Mouse (Mus musculus) adrenal gland (tissue): ENCODE data around the gene Dcaf12.

ENCODE experiments used
- intact Hi-C: fragments of 180-260 bp; cut with DNase I; formaldehyde crosslinking; loops from one replicate; pipeline ENCODE4 v1.15.1; 2025

The Dcaf12 gene

DNA sequence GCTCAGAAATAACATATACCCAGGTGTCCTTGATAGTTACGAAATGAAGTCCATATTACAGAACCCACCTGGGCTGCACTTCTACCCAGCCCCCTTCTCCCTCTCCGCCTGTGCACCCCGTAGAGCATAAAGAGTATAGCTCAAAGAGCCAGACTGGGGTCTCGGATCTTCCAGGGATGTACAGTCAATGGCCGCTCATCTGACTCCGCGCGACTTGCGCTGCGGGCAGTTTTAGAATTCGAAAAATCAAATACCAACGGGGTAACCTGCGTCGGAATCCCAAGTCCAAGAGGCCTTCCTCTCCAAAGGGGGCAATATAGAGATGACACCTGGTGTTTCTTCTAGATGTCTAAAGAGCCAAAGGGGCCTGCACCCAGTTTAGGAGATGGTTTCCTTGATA, 967 bp downstream of the Dcaf12 start:
- intact Hi-C loops: loop anchor here (2.0 to 5.0 kb wide), 2 partner anchors 35 to 79 kb away; partner anchors contain the start of gene Ubap1

DNA sequence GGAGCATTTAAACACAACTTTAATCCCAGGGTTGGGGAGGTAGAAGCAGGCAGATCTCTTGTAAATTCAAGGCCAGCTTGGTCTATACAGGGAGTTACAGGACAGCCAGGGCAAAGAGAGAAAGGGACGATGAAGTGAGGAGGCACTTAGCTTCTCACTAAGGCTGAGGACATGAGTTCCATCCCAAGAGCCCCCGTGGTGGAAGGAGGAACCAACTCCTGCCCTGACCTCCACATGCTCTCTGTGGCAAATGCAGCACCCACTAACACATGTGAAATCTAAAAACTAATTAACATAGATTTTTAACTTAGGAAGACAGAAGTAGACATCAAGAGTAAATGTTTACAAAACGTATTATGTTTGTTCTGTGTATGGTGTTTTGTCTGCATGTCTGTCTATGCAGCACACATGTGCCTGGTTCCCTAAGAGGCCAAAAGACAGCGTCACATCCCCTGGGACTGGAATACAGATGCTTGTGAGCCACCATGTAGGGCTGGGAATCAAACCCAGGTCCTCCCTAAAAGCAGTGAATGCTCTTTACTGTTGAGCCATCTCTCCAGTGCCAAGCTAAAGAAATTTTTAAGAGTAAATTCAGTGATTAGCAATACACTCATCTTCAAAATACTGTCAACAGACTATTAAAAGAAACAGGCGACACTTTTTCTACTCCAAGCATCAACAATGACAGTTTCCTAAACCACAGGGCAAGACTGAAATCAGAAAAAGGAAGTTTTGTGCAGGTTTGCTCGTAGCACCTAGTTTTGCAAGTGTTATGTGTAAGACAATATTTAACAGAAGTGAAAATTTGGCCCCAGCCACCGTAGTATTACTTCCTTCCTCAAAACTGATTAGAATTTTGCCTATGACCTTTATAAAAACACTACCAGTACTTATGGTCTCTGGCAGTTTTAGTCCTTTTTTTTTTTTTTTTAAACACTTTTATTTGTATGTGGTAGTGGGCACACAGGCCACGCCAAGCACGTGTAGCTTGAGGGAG, 3.8 kb downstream of the Dcaf12 start:
- intact Hi-C loops: loop anchor here (5.0 kb wide), 1 partner anchor 81 kb away; no protein-coding TSS in a partner anchor

DNA sequence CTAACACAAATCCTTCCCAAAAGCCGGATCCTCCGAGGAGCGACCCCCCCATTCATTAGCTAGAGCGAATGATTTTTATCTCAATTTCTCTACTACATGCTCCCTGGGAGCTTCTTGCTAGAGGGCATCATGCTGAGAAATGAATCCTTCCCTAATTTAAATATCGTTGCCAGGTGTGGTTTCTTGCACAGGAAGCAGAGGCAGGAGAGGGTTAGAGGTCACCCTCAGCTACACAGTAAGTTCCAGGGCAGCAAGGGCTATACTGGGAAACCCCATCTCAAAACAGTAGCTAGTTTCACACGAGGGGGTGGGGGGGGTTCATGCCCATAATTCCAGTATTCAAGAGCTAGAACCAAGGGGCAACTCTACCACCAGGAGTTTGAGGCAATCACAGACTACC, 7.3 kb downstream of the Dcaf12 start:
- intact Hi-C loops: no loop called here

DNA sequence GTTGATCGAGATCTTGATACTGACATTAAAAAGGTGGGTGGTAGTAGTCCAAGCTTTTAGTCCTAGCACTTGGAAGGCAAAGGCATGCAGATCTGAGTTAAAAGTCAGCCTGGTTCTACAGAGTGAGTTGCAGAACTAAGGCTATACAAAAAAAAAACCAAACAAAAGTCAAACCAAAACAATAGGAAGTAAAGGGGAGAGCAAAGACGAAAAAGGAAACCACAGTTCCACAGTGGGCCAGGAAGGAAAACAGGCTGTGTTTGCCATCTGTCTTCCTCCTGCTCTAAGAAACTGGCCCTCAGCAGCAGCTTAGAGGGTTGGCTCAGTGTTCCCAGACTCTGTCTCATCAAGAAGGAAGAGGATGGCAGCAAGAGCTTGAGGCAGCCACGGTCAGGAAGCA, 10.4 kb downstream of the Dcaf12 start:
- intact Hi-C loops: no loop called here

DNA sequence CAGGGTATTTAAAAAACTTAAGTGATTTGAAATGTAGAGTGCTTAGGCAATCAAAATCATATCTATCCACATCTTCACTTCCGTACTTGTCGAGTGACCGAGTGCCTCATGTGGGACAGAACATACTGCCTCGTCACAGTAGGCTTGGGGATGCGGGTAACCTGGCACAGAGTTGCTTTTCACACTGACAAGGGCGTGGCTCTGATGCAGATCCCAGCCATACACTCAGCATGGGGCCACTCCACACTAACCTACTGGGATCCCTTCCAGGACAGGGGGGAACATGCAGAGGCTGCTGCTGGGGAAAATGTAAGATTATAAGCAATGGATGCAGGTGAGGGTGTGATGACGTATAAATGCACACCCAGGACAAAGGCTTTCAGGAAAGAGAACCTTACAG, 11.0 kb downstream of the Dcaf12 start:
- intact Hi-C loops: no loop called here

DNA sequence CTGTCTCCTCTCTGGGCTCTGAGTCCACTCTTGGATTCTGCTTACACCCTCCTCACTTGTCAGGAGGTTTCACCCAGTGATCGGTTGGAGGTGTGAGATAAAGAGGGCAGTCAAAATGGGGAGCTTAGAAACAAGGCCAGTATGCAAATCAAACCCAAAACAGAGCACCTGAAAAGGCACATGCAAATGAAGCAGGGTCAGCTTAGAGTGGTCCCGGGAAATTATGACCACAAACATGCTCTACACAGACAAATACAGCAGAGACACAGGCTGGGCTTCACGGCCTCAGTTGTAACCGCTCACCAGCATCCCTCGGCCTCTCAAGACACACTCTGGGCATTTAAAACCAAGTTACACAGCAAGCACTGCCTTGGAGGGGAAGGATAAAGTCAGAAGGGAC, 15.7 kb downstream of the Dcaf12 start:
- intact Hi-C loops: no loop called here

DNA sequence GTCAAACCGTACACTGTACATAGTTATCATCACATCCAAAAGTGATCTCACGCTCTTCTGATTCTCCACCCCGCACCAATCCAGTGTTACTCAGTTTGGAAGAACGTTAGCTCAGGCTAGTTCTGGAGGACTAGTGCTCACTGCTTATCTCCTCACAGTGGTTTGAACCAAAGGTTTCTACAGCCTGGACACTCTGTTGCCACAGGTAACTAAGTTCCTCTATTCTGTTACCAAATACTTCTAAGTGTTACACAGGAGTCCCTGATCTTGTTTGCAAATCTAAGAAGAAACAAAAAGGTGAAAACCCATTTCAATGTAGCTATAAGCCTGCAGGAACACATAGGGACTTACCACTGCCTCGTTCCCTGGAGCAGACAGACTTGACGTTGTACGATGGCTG, 18.7 kb downstream of the Dcaf12 start:
- intact Hi-C loops: no loop called here

DNA sequence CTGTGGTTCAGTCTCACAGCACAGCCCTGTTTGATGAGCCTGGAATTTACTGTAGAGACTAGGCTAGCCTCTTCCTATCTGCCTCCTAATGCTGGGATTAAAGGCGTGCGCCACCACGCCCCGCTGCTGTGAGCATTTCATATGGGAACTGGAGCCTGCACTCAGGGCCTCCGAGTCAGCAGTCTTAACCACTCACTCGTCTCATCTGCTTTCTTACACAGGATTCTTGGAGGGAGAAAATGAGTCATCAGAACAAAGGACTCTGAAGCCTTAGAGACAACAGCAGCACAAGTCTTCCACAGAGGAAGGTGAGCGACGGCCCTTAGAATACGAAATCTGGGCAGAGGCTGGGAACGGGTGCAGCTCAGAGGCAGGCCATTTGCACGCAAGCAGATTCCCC, 19.2 kb downstream of the Dcaf12 start:
- intact Hi-C loops: no loop called here

DNA sequence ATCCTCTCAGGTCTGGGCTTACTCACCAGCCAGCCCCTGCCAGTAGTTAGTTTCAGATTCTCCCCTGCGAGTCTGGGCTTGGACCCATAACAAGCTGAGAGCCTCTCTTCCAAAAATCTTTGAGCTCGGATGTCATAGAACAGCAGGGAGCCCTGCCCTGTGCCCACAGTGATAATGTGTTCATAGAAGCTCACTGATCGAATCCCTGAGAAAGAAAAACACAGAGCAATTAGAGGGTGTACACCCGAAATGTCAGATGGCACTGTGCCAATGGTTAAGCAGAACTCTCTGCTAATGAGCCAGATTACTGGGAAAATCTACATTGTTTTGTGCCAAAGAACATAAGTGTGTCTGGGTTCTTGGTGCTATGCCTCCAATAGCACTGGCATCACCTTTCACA, 20.8 kb downstream of the Dcaf12 start:
- intact Hi-C loops: no loop called here

DNA sequence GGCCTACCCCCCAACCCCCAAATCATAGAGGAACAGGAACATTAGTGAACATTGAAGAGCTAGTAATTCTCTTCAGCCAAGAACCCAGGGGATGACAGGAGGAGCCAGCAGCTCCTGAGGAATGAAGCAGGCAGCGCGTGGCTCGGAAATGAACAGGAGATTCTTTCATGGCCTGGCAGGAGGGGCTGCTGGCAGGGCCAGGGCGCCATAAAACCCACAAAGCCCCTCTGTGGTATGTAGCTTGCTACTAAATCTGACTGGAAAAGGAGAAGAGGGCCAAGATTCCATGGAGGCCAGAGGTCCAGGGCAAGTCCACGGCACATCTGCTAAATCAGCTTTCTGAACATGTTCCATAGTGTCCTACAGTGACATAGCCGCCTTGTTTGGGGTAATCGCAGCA, 24.9 kb downstream of the Dcaf12 start:
- intact Hi-C loops: loop anchor here (5.0 kb wide), 3 partner anchors 63 to 238 kb away; no protein-coding TSS in a partner anchor

DNA sequence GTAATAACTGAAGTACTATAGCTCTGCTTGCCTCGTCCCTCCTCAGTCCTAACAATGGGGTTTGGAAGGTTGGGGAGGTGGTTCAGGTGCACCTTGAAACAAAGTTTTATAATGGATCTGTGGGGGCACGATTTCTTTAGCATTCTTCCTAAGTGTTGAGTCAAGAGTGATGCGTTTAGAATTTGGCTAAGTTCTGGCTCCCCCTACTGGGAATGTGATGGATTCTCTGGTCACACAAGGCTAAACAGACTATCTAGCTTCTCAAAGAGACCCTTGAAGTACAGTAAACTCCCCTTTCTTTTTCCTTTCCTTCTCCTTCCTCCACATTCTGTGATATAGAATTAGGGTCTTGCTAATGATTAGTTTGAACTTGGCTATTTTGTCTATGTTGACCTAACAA, 28.3 kb downstream of the Dcaf12 start:
- intact Hi-C loops: loop anchor here (5.0 kb wide), 3 partner anchors 59 to 234 kb away; no protein-coding TSS in a partner anchor

DNA sequence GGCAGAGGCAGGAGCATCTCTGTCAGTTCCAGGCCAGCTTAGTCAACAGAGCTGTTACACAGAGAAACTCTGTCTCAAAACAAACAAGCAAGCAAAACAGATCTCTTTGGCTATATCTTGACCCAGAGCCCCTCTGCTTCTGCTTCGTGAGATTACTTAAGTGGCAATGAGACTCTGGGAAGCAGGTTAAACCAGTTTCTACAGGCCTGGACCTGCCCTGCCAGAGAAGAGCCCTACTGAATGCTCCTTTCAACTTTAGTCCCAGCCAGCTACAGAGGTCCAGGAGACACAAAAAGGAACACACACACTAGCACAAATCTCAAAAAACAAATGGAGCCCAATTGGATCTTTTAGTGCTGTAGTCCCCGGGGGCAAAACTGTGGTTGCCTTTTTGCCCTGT, 30.6 kb downstream of the Dcaf12 start:
- intact Hi-C loops: no loop called here

DNA sequence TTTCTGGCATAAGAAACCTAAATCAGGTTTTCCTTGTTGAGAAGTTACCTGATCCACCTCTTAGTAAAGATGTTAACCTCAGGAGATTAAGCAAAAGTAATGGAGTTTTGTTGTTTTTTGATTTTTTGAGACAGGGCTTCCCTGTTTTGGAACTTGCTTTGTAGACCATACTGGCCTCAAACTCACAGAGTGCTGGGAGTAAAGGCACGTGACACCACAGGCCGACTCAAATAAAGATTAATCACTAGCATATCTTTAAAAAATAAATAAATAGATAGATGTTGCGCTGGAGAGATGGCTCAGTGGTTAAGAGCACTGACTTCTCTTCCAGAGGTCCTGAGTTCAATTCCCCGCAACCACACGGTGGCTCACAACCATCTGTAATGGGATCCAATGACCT, 38.8 kb downstream of the Dcaf12 start:
- intact Hi-C loops: no loop called here

DNA sequence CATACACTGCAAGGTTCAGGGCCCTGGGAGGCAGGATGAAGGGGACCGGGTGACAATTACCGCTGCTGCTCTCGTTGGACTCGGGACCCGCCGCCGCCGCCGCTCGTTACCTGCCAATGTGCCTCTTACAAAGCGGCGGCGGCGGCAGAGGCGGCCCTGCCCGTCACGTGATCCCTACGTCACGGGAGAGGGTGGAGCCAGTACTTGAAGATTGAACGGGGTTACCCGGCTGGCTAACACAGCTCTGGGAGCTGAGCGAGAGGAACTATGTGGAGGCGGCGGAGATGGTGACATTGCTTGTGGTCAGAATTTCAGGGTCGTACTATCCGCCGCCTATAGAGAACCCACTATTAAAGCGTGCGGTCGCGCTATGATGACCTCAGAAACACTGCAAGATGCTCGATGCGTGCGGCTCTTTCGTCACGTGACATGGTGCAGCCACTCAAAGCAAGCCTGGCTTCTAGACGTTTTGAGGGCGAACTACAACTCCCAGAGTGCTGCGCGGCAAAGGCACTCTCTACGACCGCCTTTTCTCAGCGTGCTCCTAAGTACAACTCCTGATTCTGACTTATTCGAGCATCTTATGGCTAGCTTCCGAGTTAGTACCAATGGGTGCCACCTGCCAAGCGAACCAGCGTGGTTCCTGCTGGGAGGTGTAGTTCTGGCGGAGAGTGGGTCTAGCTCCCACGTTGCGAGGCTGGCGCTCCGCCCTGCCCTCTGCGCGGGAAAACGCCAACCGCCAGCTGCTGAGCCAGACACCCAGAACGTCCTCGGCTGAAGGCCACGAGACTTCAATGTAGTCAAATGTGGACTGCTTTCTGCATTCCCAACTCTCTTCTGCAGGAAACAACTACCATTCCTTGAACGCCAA, 39.5 kb downstream of the Dcaf12 start, which contains the start of gene Ubap2:
TSS of gene Ubap2 (minus strand) at position 165 of the 871 bp plus-strand sequence.
- intact Hi-C loops: no loop called here

DNA sequence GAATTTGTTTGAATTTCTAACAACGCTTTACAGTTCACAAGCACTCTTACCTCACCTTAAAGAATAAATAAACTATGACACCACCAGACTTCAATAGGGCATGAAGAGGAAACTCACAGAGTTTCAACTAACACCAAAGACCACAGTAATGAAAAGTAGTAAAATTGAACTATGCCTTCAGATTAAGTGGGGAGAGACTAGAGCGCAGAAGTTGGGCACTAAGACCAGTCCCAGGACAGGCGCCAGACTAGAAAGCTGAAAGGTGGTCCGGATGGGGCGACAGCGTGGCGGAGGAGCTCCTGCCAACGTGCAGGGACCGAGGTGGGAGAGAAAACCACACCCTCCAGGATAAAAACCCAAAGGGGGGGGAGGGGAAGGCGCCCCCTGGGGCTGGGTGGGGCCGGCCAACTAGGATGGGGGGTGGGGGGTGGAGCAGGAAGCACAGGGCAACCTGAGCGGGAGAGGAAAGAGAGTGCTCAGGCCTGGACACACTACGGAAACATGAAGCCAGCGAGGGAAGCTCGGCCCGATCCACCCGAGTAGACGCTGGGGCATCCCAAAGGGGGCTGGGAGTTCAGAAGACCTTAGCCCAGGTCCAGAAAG, 40.2 kb downstream of the Dcaf12 start:
- intact Hi-C loops: no loop called here

DNA sequence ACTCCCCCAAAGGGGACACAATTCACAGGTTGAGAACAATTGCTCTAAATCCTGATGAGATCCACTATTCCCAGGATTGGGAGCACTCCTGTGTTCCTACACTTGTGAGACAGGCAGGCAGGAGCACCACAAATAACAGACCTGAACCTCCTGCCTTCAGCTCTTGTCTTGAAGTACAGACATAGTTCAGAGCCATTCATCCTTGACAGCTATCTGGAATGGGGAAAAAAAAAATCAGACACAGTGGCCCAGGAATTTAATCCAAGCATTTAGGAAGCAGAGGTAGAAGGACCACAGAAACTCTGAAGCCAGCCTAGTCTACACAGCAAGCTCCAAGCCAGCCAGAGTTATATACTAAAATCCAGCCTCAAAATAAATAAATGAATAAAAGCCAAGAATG, 46.6 kb downstream of the Dcaf12 start:
- intact Hi-C loops: no loop called here

DNA sequence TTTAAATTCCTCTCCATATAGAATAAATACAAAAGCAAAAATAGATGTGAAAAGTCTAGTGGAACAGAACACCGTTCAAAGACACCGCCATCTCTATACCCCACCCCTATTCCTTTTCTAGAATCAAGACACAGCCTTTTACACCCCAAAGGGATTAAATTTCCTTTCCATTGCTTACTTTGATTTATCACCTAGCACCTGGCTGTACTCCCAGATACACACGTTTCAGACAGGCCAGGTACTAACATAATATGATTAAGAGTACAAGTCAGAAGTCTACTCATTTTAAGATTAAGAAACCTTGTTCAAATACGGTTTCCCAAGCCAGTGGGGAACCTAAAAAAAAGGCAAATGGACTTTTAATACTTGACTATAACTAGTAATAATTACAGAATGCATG, 48.3 kb downstream of the Dcaf12 start:
- intact Hi-C loops: no loop called here

DNA sequence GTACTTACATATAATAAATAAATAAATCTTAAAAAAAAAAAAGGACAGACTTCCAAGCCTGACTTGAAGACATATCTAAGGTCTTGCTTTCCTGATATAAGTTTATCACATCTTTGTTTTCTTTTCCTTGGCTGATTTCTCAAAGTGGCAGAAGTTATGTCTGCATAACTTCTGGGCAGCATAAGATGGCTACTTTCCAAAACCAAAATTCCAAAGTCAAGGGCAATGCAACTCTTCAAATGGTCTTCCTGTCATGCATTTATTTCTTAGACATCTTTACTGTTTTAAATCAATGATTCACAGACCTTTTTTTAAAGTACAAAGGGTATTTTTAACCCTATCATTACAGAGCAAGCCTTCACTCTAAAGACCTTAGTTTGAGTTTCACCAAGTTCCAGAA, 54.0 kb downstream of the Dcaf12 start:
- intact Hi-C loops: no loop called here

DNA sequence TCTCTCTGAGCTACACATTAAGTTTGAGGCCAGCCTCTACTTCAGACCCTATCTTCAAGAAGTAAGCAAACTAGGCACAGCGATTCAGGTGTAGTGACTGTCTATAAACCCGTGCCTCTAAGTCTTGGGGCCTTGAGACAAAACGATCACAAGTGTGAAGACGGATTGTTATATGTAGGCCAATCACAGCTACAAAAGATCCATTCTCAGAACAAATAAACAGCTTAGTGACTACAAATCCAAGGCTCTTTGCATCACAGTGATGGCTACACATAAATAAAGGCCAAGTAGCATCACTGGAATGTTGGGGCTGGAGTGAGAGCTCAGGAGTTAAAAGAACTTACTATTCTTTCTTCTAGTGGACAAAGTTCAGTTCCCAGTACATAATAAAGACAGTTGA, 55.7 kb downstream of the Dcaf12 start:
- intact Hi-C loops: no loop called here

DNA sequence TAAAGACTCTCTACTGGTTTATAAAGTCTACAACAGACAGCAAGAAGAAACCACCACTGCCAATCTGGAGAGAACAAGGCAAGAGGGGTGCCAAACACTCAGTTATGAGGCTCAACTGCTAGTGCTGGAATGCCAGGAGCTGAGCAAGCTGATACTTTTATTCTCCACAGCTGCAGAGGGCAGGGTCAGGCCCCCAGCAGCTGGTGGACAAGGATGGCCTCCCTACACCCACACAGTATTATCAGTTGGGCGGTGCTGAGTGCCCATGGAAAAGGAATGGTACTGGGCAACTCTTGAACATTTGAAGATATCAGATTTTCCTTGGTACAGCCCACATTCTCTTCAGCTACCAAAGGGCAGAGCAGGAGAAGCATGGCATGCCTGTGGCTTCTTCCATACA, 56.9 kb downstream of the Dcaf12 start:
- intact Hi-C loops: no loop called here

DNA sequence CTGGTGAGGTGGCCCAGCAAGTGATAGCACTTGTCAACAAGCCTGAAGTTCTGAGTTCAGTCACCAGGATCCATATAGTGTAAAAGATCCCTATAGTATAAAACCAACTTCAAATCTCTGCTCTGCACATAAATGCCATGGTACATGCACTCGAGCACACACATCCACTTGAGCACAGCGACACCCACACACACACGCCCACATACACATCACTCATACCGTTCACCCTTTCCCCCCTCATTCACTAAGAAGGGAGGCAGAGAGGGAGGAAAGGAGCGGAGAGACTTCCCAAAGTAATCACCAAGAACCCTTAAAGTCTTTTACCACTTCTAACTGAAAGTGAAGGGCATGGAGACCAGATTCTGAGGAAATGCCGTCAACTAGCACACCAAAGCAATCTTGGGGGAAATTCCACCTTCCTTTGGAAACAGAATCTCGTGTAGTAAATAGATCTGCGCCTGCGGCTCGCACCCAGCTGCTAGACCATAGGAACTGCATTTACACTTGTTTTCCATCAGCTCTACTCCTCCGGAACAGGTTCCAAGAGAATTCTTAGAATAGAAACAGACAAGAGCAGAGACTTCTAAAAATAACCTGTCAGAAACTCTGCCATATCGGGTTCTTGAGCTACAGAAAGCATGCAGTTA, 59.0 kb downstream of the Dcaf12 start:
- intact Hi-C loops: no loop called here
